ENCODE assay signal across 22 mouse cellular contexts in genomic region chrX:166214576-166214975, GRCm38 (mm10). TPM values are rescaled to one million over a fixed set of nuclear protein-coding genes. Genes with fewer than 3 reads are reported as not detected.
DNase-seq lines count a peak whose midpoint lies in the region; ATAC-seq and TF ChIP-seq lines count a peak whose summit lies in the region.
"Had no signal": no experiment of that assay in that cellular context is flagged by ENCODE, and none has a peak within 500 bp of the region (broad histone marks: within the 10 kb centered on the region; RNA-seq: fewer than 3 reads in every experiment).

No protein-coding gene starts in this region.

- no peak for TF ChIP-seq EP300 in lung, postnatal 0 days (IDR thresholded peaks at IDR 0.05)

- TF ChIP-seq CTCF in lung, postnatal 0 days (IDR thresholded peaks at IDR 0.05): no peak

- no peak overlapping the region for H3K27ac ChIP-seq in lung, postnatal 0 days (ENCODE audit: low read length)
- H3K27ac ChIP-seq in kidney, embryonic 16.5 days (ENCODE audit: low read length): no peak overlapping the region
- H3K27ac ChIP-seq: embryonic facial prominence, embryonic 10.5 days; forebrain, embryonic 15.5 days; heart, adult 2 months; heart, embryonic 15.5 days; hindbrain, embryonic 13.5 days; hindbrain, postnatal 0 days had no signal

- no peak overlapping the region for H3K4me3 ChIP-seq in lung, postnatal 0 days (ENCODE audit: low read depth, low read length)
- H3K4me3 ChIP-seq in kidney, embryonic 16.5 days (ENCODE audit: low read length): no peak overlapping the region
- H3K4me3 ChIP-seq: embryonic facial prominence, embryonic 10.5 days; forebrain, embryonic 15.5 days; heart, adult 2 months; heart, embryonic 15.5 days; hindbrain, embryonic 13.5 days had no signal

- H3K4me2 ChIP-seq in lung, postnatal 0 days (replicated peaks; ENCODE audit: low read depth, low read length): no peak overlapping the region
- H3K4me2 ChIP-seq in kidney, embryonic 16.5 days (replicated peaks; ENCODE audit: low read depth, low read length): no peak overlapping the region
- H3K4me2 ChIP-seq: forebrain, embryonic 15.5 days; heart, embryonic 11.5 days; heart, embryonic 15.5 days; hindbrain, embryonic 13.5 days had no signal

- no peak for DNase-seq in frontal cortex, postnatal 10 days (ENCODE audit: low spot score in 2 of 2)
- peak; percentile 8 for DNase-seq in lung, postnatal 0 days (ENCODE audit: low spot score)
- DNase-seq in lung, postnatal 10 days: no peak
- no peak for DNase-seq in right cerebral cortex, postnatal 4 days
- DNase-seq: adrenal gland, postnatal 14 days; cerebellum, adult 2 months; cerebellum, postnatal 10 days; gastrocnemius, postnatal 14 days; heart, adult 2 months; heart, postnatal 14 days had no signal

- no peaks in the 10 kb centered on the region for H3K36me3 ChIP-seq in lung, postnatal 0 days (ENCODE audit: insufficient read depth, low read length)
- H3K36me3 ChIP-seq in kidney, embryonic 16.5 days (ENCODE audit: insufficient read depth, low read length): no peaks in the 10 kb centered on the region
- H3K36me3 ChIP-seq: embryonic facial prominence, embryonic 10.5 days; forebrain, embryonic 15.5 days; heart, embryonic 15.5 days; hindbrain, embryonic 13.5 days had no signal

- H3K9ac ChIP-seq in lung, postnatal 0 days (replicated peaks; ENCODE audit: low read depth): no peak overlapping the region
- H3K9ac ChIP-seq in kidney, embryonic 16.5 days (replicated peaks; ENCODE audit: low read length): no peak overlapping the region
- H3K9ac ChIP-seq: forebrain, embryonic 15.5 days; heart, embryonic 15.5 days; hindbrain, embryonic 13.5 days had no signal

- WGBS in lung, postnatal 0 days: 64% methylated on average over 2 of the region's 2 CpGs
- 81% methylated on average over 2 of the region's 2 CpGs for WGBS in kidney, embryonic 16.5 days

- no peaks in the 10 kb centered on the region for H3K4me1 ChIP-seq in lung, postnatal 0 days (ENCODE audit: insufficient read depth, low read depth, low read length)
- H3K4me1 ChIP-seq in kidney, embryonic 16.5 days (ENCODE audit: insufficient read depth, low read length): no peaks in the 10 kb centered on the region
- H3K4me1 ChIP-seq: embryonic facial prominence, embryonic 10.5 days; forebrain, embryonic 15.5 days; heart, embryonic 15.5 days; hindbrain, embryonic 13.5 days had no signal

- ATAC-seq in frontal cortex, adult (ENCODE audit: low TSS enrichment): peak; percentile 84
- ATAC-seq in lung, postnatal 0 days: no peak
- ATAC-seq in inflammation-experienced regulatory T-cells, adult 6 months: peak; percentile 14
- no peak for ATAC-seq in kidney, embryonic 16.5 days (ENCODE audit: low FRiP score, low TSS enrichment)
- ATAC-seq: activated CD4-positive, CD25-positive, alpha-beta regulatory T cell, adult 4 months; forebrain, embryonic 15.5 days; hindbrain, postnatal 0 days; Patski had no signal

- H3K27me3 ChIP-seq in lung, postnatal 0 days (replicated peaks; ENCODE audit: insufficient read depth, low read length): no peaks in the 10 kb centered on the region
- peaks cover 11% of the 10 kb centered on the region; the same call in 1 of the 2 replicates for H3K27me3 ChIP-seq in kidney, embryonic 16.5 days (ENCODE audit: insufficient read depth, low read length)
- H3K27me3 ChIP-seq: CH12.LX; forebrain, embryonic 15.5 days; heart, embryonic 15.5 days; Patski had no signal

- H3K9me3 ChIP-seq in lung, postnatal 0 days (ENCODE audit: low read length): no peaks in the 10 kb centered on the region
- no peaks in the 10 kb centered on the region for H3K9me3 ChIP-seq in kidney, embryonic 16.5 days (ENCODE audit: low read length)
- H3K9me3 ChIP-seq: embryonic facial prominence, embryonic 10.5 days; forebrain, embryonic 15.5 days; heart, embryonic 15.5 days; hindbrain, embryonic 13.5 days had no signal

RNA-seq across cellular contexts. Expression of gene Gpm6b, which starts 24.1 kb away (rescaled TPM):
- polyA plus RNA-seq in lung, postnatal 0 days (2015; fragmentation: Nextera tagmentation; extraction: Ambion mirVana): 42.4 and 47.9 TPM in 2 replicates
- 10 to 100 TPM; 25.8 to 61.6 (median 50.7) TPM for polyA plus RNA-seq in inflammation-experienced regulatory T-cells, adult 6 months (2017; shearing (Covaris generic))
- 23.1 and 24.8 TPM in 2 replicates for polyA plus RNA-seq in kidney, embryonic 16.5 days (2015; fragmentation: Nextera tagmentation; extraction: Ambion mirVana)

RNA-seq across cellular contexts. Expression of gene Gemin8, which starts 44.3 kb away (rescaled TPM):
- polyA plus RNA-seq in lung, postnatal 0 days (2015; fragmentation: Nextera tagmentation; extraction: Ambion mirVana): 7.9 and 9.5 TPM in 2 replicates
- polyA plus RNA-seq in inflammation-experienced regulatory T-cells, adult 6 months (2017; shearing (Covaris generic)): 10 to 100 TPM; 15.7 to 40.9 (median 25.3) TPM
- 13.5 and 15.8 TPM in 2 replicates for polyA plus RNA-seq in kidney, embryonic 16.5 days (2015; fragmentation: Nextera tagmentation; extraction: Ambion mirVana)

Comparison
In these comparisons a context has a peak if more than half of its experiments do, and no peak if none do; other contexts are left out.
1. ATAC-seq: peak in frontal cortex, adult (single experiment) and inflammation-experienced regulatory T-cells, adult 6 months (single experiment); none in lung, postnatal 0 days (single experiment) and kidney, embryonic 16.5 days (single experiment).